Mouse (Mus musculus) embryonic facial prominence, embryonic 11.5 days (tissue): ENCODE data around the gene Ywhah. TPM values are rescaled to one million over a fixed set of nuclear protein-coding genes. Genes with fewer than 3 reads are reported as not detected.
"Not testable (repeated sequence)": the region's sequence is repeated elsewhere in the genome, so short reads cannot be mapped to it uniquely, and the experiment has no call there.

Experiments used
- ATAC-seq: fragments of 200-750 bp; cut with Nextera tagmentation; replicated peaks from 2 replicates; pipeline ENCODE4 v1.8.0; 2017; ENCODE audit warnings: low read depth; ENCODE audit not compliant: insufficient number of reproducible peaks, low FRiP score, low TSS enrichment
- DNase-seq: peaks from one replicate; pipeline ENCODE4 v3.0.0-alpha.2; 2015; ENCODE audit warnings: low spot score
- H3K27ac ChIP-seq: fragments of 300-500 bp; sonication (generic); replicated peaks from 2 replicates; pipeline ENCODE4 v1.5.1; 2014; ENCODE audit warnings: mild to moderate bottlenecking, low read depth, low read length, control low read depth
- H3K27me3 ChIP-seq: fragments of 300-500 bp; sonication (generic); 2 replicates; pipeline ENCODE4 v1.6.1; 2014; ENCODE audit warnings: mild to moderate bottlenecking, low read length, moderate library complexity, mixed read lengths; ENCODE audit not compliant: control insufficient read depth, insufficient read depth
- H3K36me3 ChIP-seq: fragments of 300-500 bp; sonication (generic); replicated peaks from 2 replicates; pipeline ENCODE4 v1.6.1; 2014; ENCODE audit warnings: low read depth, mild to moderate bottlenecking, low read length, moderate library complexity, mixed read lengths; ENCODE audit not compliant: control insufficient read depth, insufficient read depth
- H3K4me1 ChIP-seq: fragments of 300-500 bp; sonication (generic); 2 replicates; pipeline ENCODE4 v1.6.1; 2014; ENCODE audit warnings: low read length, mixed read lengths; ENCODE audit not compliant: control insufficient read depth, insufficient read depth
- H3K4me2 ChIP-seq: fragments of 300-500 bp; sonication (generic); 2 replicates; pipeline ENCODE4 v1.6.1; 2014; ENCODE audit warnings: low read depth, mild to moderate bottlenecking, control low read depth, low read length, moderate library complexity
- H3K4me3 ChIP-seq: fragments of 300-500 bp; sonication (generic); 2 replicates; pipeline ENCODE4 v1.5.1; 2014; ENCODE audit warnings: low read depth, low read length, control low read depth
- H3K9ac ChIP-seq: fragments of 300-500 bp; sonication (generic); replicated peaks from 2 replicates; pipeline ENCODE4 v1.6.1; 2014; ENCODE audit warnings: mild to moderate bottlenecking, control low read depth, low read length
- H3K9me3 ChIP-seq: fragments of 300-500 bp; sonication (generic); replicated peaks from 2 replicates; pipeline ENCODE4 v1.6.1; 2016; ENCODE audit warnings: mild to moderate bottlenecking, low read length, inconsistent platforms, mixed read lengths; ENCODE audit not compliant: control insufficient read depth
- WGBS: fragments of 180-500 bp; shearing (Covaris S2); extraction: QIAGEN DNeasy Blood & Tissue Kit; methylation state at CpG from one replicate; pipeline ENCODE4 v1.1.7; 2014; 5-methylcytosine and 5-hydroxymethylcytosine counted together
- polyA plus RNA-seq: library from polyadenylated mRNA; unstranded; fragments of >200 nt; fragmentation: Nextera tagmentation; extraction: Ambion mirVana; gene quantifications from 2 replicates; pipeline ENCODE4 v1.2.1, GENCODE M21; 2014

Ywhah gene
- polyA plus RNA-seq, 1 experiment from 2014 or later: 494 TPM

DNA sequence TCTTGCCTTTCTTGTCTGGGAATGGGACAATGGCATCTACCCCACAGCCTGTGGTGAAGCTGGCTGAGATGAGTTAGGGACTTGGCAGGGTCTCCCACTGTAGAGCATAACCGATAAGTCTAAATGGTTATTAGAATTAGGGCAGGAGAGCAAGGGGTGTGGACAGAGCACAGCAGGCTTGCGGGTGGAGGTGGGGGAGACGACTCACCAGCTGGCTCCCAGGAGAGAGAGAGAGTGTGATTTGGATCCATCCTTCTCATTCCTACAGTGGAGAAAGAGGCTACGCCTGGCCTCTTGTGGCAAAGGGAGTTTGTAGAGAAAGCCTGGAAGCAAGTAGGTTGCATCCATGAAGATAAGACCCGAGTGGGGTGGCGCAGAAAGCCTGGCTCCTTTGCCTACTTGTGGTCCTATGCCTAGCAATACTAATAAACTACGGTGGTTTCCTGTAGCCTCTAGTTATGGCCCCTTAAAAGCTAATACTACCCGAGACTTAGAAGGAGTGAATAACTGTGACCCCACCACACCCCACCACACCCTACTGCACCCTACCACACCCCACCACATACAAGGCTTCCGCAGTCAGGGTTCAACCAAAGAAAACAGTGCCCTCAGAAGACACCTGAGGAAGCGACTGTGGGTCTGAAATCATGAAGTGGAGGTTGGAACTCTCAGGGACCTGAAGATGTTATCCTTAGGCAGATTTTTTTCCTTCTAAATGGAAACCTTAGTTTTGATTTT lies 13.6 kb downstream of the Ywhah start:
- no peak for DNase-seq
- Histone ChIP-seq H3K4me3 (no peak overlapping the region), H3K4me1 (no peaks in the 10 kb centered on the region), H3K27ac (no peak overlapping the region), H3K36me3 (peaks cover 2% of the 10 kb centered on the region), H3K9me3 (no peaks in the 10 kb centered on the region), H3K4me2 (no peak overlapping the region), H3K9ac (no peak overlapping the region), H3K27me3 (no peaks in the 10 kb centered on the region)
- whole genome bisulfite sequencing: 86% methylated on average over 10 of the region's 10 CpGs
- no peak for ATAC-seq

DNA sequence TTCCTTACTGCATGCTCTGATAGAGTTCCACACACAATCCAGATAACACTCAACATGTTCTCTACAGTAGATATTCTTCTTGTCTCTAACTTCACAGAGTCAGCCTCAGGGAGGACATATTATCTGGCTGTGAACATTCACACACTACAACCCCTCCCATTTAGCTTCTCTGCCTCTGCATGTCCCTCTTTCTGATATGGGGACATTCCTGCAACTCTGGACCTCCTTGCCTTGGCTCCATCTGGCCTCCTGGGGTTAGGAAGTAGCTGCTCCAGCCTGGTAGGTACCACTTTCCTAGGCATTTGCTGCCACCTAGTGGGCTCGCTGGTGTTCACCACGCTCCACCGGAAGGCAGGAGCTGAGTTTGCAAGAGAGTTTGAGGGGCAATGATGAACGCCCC lies 14.5 kb downstream of the Ywhah start:
- no peak overlapping the region for H3K27ac ChIP-seq
- no peak overlapping the region for H3K9ac ChIP-seq
- DNase-seq: peak; percentile 90
- no peaks in the 10 kb centered on the region for H3K27me3 ChIP-seq
- 5% methylated on average over 4 of the region's 4 CpGs for WGBS
- peaks cover under 1% of the 10 kb centered on the region for H3K36me3 ChIP-seq
- H3K4me1 ChIP-seq: no peaks in the 10 kb centered on the region
- ATAC-seq: peak; percentile 49; the same call in 1 of the 2 replicates
- no peak overlapping the region for H3K4me3 ChIP-seq
- H3K9me3 ChIP-seq: no peaks in the 10 kb centered on the region
- no peak overlapping the region for H3K4me2 ChIP-seq

GRCm38 (mm10) chr5:33033633-33034032 lies 15.0 kb downstream of the Ywhah start:
- ATAC-seq, H3K9ac ChIP-seq, H3K9me3 ChIP-seq, H3K4me1 ChIP-seq, H3K27ac ChIP-seq, H3K4me3 ChIP-seq, DNase-seq, H3K36me3 ChIP-seq, H3K4me2 ChIP-seq, H3K27me3 ChIP-seq: not testable (repeated sequence)
- 44% methylated on average over 8 of the region's 8 CpGs for WGBS

DNA sequence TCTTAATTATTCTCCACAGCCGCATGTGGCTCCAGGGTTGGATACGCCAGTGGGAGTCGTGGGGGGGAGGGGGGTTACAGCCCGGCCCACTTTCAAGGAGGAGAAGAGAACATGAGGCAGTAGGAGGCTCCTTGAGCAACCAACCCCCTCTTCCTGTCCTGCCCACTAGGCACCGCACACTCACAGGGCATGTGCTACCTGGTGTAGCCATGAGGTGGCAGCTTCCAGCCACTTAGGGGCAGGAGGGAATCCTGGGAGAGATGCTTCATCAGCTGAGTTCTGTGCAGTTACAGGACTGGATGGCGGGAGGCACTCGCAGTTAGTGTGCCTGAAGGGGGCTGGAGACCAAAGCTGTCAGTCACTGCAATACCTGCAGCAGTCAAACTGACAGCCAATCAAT lies 15.5 kb downstream of the Ywhah start:
- Histone ChIP-seq H3K4me3 (no peak overlapping the region), H3K4me2 (no peak overlapping the region), H3K27me3 (no peaks in the 10 kb centered on the region), H3K27ac (no peak overlapping the region), H3K9ac (no peak overlapping the region), H3K4me1 (no peaks in the 10 kb centered on the region), H3K36me3 (no peaks in the 10 kb centered on the region), H3K9me3 (no peaks in the 10 kb centered on the region)
- DNase-seq (peak; percentile 25), ATAC-seq (no peak)
- WGBS: 17% methylated on average over 7 of the region's 7 CpGs

DNA sequence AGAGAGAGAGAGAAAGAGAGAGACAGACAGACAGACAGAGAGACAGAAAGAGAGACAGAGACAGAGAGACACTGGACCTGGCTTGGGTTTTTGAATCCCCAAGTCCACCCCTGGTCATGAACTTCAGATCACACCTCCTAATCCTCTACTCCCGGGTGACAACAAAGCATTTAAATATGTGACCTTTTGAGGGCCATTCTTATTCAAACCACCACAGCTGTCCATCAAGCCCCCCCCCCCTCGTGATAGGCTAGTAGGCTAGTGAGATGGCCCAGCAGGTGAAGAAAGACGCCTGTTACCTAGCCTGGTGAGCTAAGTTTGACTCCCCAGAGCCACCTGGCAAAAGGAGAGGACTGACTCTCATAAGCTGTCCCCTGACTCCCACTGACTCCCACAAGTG lies 16.3 kb downstream of the Ywhah start:
- Histone ChIP-seq H3K4me1 (no peaks in the 10 kb centered on the region), H3K9ac (no peak overlapping the region), H3K4me2 (no peak overlapping the region), H3K27ac (no peak overlapping the region), H3K9me3 (no peaks in the 10 kb centered on the region), H3K36me3 (no peaks in the 10 kb centered on the region), H3K4me3 (no peak overlapping the region), H3K27me3 (no peaks in the 10 kb centered on the region)
- 40% methylated on average over 3 of the region's 3 CpGs for WGBS
- ATAC-seq (no peak), DNase-seq (no peak)

- no peak overlapping the region for H3K27ac ChIP-seq
- no peaks in the 10 kb centered on the region for H3K27me3 ChIP-seq
- H3K9me3 ChIP-seq: no peaks in the 10 kb centered on the region
- 50% methylated on average over 13 of the region's 13 CpGs for WGBS
- DNase-seq (no peak), ATAC-seq (no peak)
- no peak overlapping the region for H3K9ac ChIP-seq
- H3K4me1 ChIP-seq: no peaks in the 10 kb centered on the region
- no peak overlapping the region for H3K4me2 ChIP-seq
- H3K36me3 ChIP-seq: no peaks in the 10 kb centered on the region
- no peak overlapping the region for H3K4me3 ChIP-seq
These were observed 20.3 kb downstream of the Ywhah start for GRCm38 (mm10) chr5:33038656-33039509.

DNA sequence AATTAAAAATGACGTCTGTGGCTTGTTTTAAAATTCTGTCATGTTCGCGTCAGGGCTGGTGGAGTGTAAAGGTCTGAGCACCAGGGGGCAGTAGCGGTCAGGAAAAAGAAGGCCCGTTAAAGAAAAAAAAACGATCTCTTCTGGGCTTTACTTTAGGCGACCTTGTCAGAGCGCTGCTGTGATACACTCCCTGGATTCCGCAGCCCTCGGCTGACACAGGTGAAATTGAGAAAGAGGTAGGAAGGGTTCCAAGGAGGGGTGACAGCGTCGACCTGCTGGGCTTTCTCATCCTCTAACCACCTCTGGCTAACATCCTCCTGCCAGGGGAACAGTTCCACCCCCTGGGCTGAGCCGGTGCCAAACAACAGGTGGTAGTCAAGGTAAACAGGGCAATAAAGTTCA lies 20.9 kb downstream of the Ywhah start:
- Histone ChIP-seq H3K9me3 (no peaks in the 10 kb centered on the region), H3K4me1 (no peaks in the 10 kb centered on the region), H3K4me2 (0 out of 2 replicates have a peak overlapping the region, but pooled peaks have one; percentile 31), H3K27ac (no peak overlapping the region), H3K36me3 (no peaks in the 10 kb centered on the region), H3K27me3 (no peaks in the 10 kb centered on the region), H3K9ac (no peak overlapping the region), H3K4me3 (no peak overlapping the region)
- 6% methylated on average over 13 of the region's 13 CpGs for WGBS
- ATAC-seq (no peak), DNase-seq (peak; percentile 84)

GRCm38 (mm10) chr5:33040735-33041134 lies 22.1 kb downstream of the Ywhah start:
- 77% methylated on average over 1 of the region's 1 CpGs for WGBS
- H3K4me1 ChIP-seq, ATAC-seq, H3K4me3 ChIP-seq, H3K4me2 ChIP-seq, H3K27ac ChIP-seq, H3K9ac ChIP-seq, DNase-seq, H3K9me3 ChIP-seq, H3K36me3 ChIP-seq, H3K27me3 ChIP-seq: not testable (repeated sequence)
